Mouse (Mus musculus) A20 (cell line): ENCODE results near the gene Gm648.
"Not testable (repeated sequence)": the region's sequence is repeated elsewhere in the genome, so short reads cannot be mapped to it uniquely, and the experiment has no call there.

ENCODE experiments used
- DNase-seq: peaks from one replicate; pipeline ENCODE4 v3.0.0-alpha.2; 2011; ENCODE audit warnings: low read depth, low spot score

Gm648 gene

GRCm38 (mm10) chrX:56549506-56549905 lies at the start of gene Gm648:
TSS of gene Gm648 (minus strand) at chrX:56549606.
- DNase-seq, result no peak

- DNase-seq, result peak; percentile 93
Observed at GRCm38 (mm10) chrX:56597887-56598640, 48.7 kb upstream of the Gm648 start, which contains the start of gene Mmgt1. TSS of gene Mmgt1 (minus strand) at chrX:56598069.

GRCm38 (mm10) chrX:56597219-56597886 lies 47.9 kb upstream of the Gm648 start:
- DNase-seq, result no peak

GRCm38 (mm10) chrX:56578200-56578599 lies 28.8 kb upstream of the Gm648 start:
- DNase-seq, result no peak

- DNase-seq, result peak; percentile 37
Observed at GRCm38 (mm10) chrX:56572465-56572864, 23.1 kb upstream of the Gm648 start.

GRCm38 (mm10) chrX:56553584-56553983 lies 4.2 kb upstream of the Gm648 start:
- no peak for DNase-seq

GRCm38 (mm10) chrX:56537162-56537561 lies 12.2 kb downstream of the Gm648 start:
- peak; percentile 31 for DNase-seq

GRCm38 (mm10) chrX:56531266-56531665 lies 18.1 kb downstream of the Gm648 start:
- DNase-seq, result peak; percentile 48

GRCm38 (mm10) chrX:56524442-56524841 lies 25.0 kb downstream of the Gm648 start, which contains the start of gene Gm10477:
TSS of gene Gm10477 (plus strand) at chrX:56524742.
- DNase-seq, result not testable (repeated sequence)

GRCm38 (mm10) chrX:56497241-56497640 lies 52.2 kb downstream of the Gm648 start:
- DNase-seq, result peak; percentile 50
